Mouse (Mus musculus) olfactory bulb, adult 2 months (tissue): Measurements from ENCODE around the gene Orai1.

Experiments used
- CTCF ChIP-seq: fragments of 200-500 bp; IDR thresholded peaks from 2 replicates; pipeline ENCODE4 v1.5.1; 2012; ENCODE audit warnings: low read depth, mild to moderate bottlenecking, low read length, moderate library complexity; ENCODE audit not compliant: insufficient read depth
- POLR2A ChIP-seq: fragments of 200-500 bp; IDR thresholded peaks from 2 replicates; pipeline ENCODE4 v1.6.1; 2012; ENCODE audit warnings: mild to moderate bottlenecking, low read depth, low read length, moderate library complexity; ENCODE audit not compliant: insufficient read depth

GRCm38 (mm10) chr5:123023049-123023448, 8.2 kb downstream of the Orai1 start:
- TF ChIP-seq POLR2A (no peak), CTCF (no peak)
